Mouse (Mus musculus): ENCODE measurements around the gene Pcnx3. TPM values are rescaled to one million over a fixed set of nuclear protein-coding genes. Genes with fewer than 3 reads are reported as not detected.

Gene Pcnx3
- total RNA-seq (2021), result 10 to 100 TPM; 59.8 to 73.9 TPM

GRCm38 (mm10) chr19:5688200-5689087, at the start of gene Pcnx3, which contains the start of gene Map3k11:
TSS of gene Pcnx3 (minus strand) at chr19:5688908.
TSS of gene Map3k11 (plus strand) at chr19:5688742.
- peak; percentile 92 to 93 for DNase-seq (ENCODE audit: extremely low spot score in 1 of 2, low spot score in 1 of 2)

- DNase-seq (ENCODE audit: extremely low spot score in 1 of 2, low spot score in 1 of 2), result no peak
Observed at GRCm38 (mm10) chr19:5734325-5734724, 45.6 kb upstream of the Pcnx3 start.

- DNase-seq (ENCODE audit: extremely low spot score in 1 of 2, low spot score in 1 of 2), result peak; percentile 80 to 85
Observed at GRCm38 (mm10) chr19:5731264-5731978, 42.7 kb upstream of the Pcnx3 start.

GRCm38 (mm10) chr19:5730314-5731186, 41.8 kb upstream of the Pcnx3 start:
- no peak for DNase-seq (ENCODE audit: extremely low spot score in 1 of 2, low spot score in 1 of 2)

- peak; percentile 66 to 78 for DNase-seq (ENCODE audit: extremely low spot score in 1 of 2, low spot score in 1 of 2)
Observed at GRCm38 (mm10) chr19:5729444-5729815, 40.7 kb upstream of the Pcnx3 start, which contains the start of gene Fam89b. TSS of gene Fam89b (minus strand) at chr19:5729653.

GRCm38 (mm10) chr19:5728631-5729443, 40.1 kb upstream of the Pcnx3 start:
- DNase-seq (ENCODE audit: extremely low spot score in 1 of 2, low spot score in 1 of 2), result peak in 1 of 2 experiments; percentile 57

GRCm38 (mm10) chr19:5727701-5728100, 39.0 kb upstream of the Pcnx3 start:
- DNase-seq (ENCODE audit: extremely low spot score in 1 of 2, low spot score in 1 of 2), result peak; percentile 88 to 98

GRCm38 (mm10) chr19:5726961-5727578, 38.4 kb upstream of the Pcnx3 start:
- no peak for DNase-seq (ENCODE audit: extremely low spot score in 1 of 2, low spot score in 1 of 2)

GRCm38 (mm10) chr19:5725767-5726515, 37.2 kb upstream of the Pcnx3 start, which contains the start of gene Ehbp1l1:
TSS of gene Ehbp1l1 (minus strand) at chr19:5726317.
- no peak for DNase-seq (ENCODE audit: extremely low spot score in 1 of 2, low spot score in 1 of 2)

- DNase-seq (ENCODE audit: extremely low spot score in 1 of 2, low spot score in 1 of 2), result no peak
Observed at GRCm38 (mm10) chr19:5725029-5725707, 36.5 kb upstream of the Pcnx3 start.

GRCm38 (mm10) chr19:5724549-5724941, 35.8 kb upstream of the Pcnx3 start:
- no peak for DNase-seq (ENCODE audit: extremely low spot score in 1 of 2, low spot score in 1 of 2)

GRCm38 (mm10) chr19:5723934-5724548, 35.3 kb upstream of the Pcnx3 start:
- DNase-seq (ENCODE audit: extremely low spot score in 1 of 2, low spot score in 1 of 2), result no peak

- no peak for DNase-seq (ENCODE audit: extremely low spot score in 1 of 2, low spot score in 1 of 2)
Observed at GRCm38 (mm10) chr19:5722848-5723425, 34.2 kb upstream of the Pcnx3 start.

- no peak for DNase-seq (ENCODE audit: extremely low spot score in 1 of 2, low spot score in 1 of 2)
Observed at GRCm38 (mm10) chr19:5721233-5721632, 32.5 kb upstream of the Pcnx3 start.

- DNase-seq (ENCODE audit: extremely low spot score in 1 of 2, low spot score in 1 of 2), result no peak
Observed at GRCm38 (mm10) chr19:5716955-5717354, 28.2 kb upstream of the Pcnx3 start.

- DNase-seq (ENCODE audit: extremely low spot score in 1 of 2, low spot score in 1 of 2), result peak; percentile 42 to 50
Observed at GRCm38 (mm10) chr19:5715793-5716688, 27.3 kb upstream of the Pcnx3 start.

Measured in layer of hippocampus, postnatal 25 days (tissue).